Mouse (Mus musculus): ENCODE results near the gene Dhdds.
A peak's percentile ranks its signal among the peaks of the same experiment; 100 is the strongest.
"Not testable (repeated sequence)": the region's sequence is repeated elsewhere in the genome, so short reads cannot be mapped to it uniquely, and the experiment has no call there.

The Dhdds gene

DNA sequence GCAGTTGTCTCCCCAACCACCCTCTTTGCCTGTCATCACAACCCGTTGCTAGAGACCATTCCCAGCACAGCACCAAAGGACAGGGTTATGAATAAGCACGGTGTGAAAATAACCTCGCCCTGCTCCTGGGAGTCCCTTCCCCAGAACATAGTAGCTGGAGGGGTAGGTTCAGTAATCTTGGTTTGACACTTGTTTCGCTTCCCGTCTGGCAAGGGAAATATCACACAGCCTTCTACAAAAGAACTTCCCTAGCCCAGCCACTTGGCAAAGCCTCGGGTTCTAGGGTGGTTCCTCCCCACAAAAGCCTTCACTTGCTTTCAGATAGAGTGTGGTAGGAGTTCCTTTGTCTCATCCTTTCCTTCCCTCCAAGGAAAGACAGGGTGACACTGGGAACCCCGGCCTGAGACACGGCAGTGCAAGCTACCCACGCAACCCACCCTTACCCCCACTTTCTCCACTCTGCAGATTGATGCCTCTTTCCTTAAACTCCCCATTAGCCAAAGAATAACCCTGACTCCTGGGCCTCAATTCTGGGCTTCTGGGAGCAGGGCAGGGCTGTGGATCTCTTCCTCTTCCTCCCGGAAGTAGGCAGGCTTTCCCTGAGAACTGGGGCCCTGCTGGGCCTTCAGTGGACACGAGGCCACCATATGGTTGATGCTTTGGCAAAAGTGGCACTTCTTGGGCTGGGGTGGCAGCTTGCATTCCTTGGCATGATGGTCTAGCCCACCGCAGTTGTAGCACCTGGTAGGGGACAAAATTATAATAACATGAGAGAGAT lies 5.1 kb upstream of the Dhdds start:
- DNase-seq (ENCODE audit: low spot score) = no peak

- no peak for DNase-seq (ENCODE audit: low spot score)
These were observed 2.2 kb upstream of the Dhdds start for GRCm38 (mm10) chr4:134002903-134003302.

- DNase-seq (ENCODE audit: low spot score) = no peak
These were observed 1.5 kb upstream of the Dhdds start for GRCm38 (mm10) chr4:134002246-134002645.

- no peak for DNase-seq (ENCODE audit: low spot score)
These were observed 992 bp upstream of the Dhdds start for GRCm38 (mm10) chr4:134001710-134002109.

GRCm38 (mm10) chr4:133994697-133995096 lies 6.0 kb downstream of the Dhdds start:
- DNase-seq (ENCODE audit: low spot score) = no peak

DNA sequence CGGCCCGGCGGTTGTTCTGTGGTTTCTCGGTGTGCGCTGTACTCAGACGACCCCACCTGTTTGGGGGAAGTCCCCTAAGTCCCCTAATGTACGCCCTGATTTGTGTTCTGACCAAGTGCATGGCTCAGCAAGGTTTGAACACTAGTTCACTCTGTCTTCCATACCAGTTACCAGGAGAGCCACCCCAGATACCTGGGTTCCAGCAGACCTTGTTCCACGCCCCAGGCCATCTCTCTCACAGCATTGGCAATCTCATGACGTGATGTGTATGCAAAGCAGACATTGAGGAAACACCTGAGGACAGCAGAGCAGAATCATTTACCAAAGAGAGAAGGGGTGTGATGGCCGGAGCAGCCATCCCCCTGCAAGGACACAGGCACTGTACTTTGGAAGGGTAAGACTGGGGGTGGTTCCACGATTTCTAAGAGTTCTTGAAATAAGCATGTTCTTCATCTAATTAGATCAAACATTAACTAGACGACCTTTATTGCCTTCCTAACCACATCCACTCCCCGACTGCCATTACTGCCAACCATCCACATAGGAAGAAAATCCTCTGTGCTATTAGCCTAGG lies 9.5 kb downstream of the Dhdds start:
- no peak for DNase-seq (ENCODE audit: low spot score)

DNA sequence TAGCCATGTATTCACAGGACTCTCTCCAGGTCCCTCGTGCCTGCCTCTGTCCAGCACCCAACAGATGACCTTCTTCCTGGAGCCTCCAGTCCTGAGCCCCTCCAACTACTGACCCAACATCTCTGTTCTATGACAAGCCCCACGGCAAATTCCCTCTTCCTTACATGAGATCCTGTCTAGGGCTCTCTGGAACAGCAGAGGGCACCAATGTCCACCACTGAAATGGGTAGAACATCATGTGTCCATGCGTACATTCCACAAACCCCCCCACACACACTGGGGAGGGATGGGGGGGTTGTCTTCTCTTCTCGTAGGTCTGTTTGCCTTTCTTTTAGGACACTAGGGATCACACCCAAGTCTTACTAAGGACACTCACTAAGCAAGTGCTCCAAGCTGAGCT lies 10.7 kb downstream of the Dhdds start:
- DNase-seq (ENCODE audit: low spot score) = no peak

DNA sequence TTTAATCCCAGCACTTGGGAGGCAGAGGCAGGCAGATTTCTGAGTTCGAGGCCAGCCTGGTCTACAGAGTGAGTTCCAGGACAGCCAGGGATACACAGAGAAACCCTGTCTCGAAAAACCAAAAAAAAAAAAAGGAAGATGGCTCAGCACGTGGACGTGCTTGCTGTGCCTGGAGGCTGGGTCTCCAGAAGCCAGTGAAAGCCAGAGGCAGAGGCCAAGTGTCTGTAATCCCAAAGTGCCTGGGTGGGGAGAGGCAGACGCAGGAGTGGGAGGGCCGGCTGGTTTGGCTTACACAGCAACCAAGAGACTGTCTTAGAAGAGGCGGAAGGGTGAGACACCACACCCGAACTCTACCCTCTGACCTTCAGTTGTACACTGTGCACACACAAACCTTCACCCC lies 12.4 kb downstream of the Dhdds start:
- not testable (repeated sequence) for DNase-seq (ENCODE audit: low spot score)

DNA sequence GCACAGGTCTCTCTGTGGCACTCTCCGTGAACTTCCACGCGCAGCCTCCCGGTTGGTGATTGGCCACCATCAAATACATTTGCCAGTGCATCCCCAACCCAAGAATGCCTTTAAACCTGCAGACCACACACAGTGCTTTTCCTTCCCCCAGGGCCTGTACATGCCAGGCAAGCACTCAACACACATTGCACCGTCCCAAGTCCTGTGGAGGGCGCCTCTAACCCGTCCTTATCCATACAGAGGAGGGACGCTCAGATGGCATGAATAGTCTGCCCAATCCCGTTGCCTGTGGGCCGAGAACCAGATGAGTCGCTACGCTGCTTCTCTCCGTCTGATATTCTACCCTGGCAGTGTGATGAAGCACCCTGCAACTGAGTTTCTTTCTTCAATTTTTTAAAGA lies 17.8 kb downstream of the Dhdds start:
- no peak for DNase-seq (ENCODE audit: low spot score)

DNA sequence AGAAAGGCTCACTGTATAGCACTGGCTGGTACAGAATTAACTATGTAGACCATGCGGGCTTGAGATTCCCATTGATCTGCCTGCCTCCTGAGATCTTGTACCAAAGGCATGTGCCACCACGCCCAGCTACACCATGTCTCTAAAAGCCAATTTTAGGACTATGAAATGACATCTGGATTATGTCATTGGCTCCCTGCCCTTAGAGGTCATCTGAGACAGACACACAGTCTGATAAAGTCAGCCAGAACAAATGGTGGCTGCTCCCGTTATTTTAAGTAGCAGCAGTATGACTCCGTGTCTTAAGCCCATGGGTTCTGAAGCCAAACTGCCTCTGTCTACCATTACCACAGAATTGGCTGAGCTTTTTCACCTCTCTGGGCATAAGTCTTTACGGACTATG lies 20.2 kb downstream of the Dhdds start:
- DNase-seq (ENCODE audit: low spot score) = no peak

DNA sequence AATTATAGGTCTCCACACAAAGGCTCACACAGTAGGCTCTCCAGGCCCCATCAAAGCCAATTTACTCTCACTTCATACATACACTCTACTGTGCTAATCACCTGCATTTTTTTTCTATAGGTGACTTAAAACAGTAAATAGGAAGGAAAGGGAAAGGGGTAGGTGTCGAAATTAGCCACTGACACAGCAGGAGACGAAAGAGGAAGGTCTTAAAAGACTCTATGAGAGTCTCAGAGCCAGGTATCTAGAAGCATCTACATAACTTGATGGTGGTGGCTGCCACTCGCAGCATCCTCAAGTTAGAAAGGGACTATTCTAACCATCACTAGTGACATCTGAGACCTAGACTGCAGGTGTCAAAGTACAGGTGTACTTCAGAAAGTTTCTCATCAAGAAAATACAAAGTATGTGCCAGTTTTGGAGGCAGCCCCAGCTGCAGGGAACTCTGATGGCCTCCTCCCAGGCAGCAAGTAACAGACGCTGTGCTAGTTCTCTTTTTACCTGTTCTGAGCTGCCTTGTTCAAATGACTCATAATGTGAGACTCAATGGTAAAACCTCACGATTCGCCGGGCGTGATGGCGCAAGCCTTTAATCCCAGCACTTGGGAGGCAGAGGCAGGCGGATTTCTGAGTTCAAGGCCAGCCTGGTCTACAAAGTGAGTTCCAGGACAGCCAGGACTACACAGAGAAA lies 22.6 kb downstream of the Dhdds start:
- DNase-seq (ENCODE audit: low spot score) = no peak

DNA sequence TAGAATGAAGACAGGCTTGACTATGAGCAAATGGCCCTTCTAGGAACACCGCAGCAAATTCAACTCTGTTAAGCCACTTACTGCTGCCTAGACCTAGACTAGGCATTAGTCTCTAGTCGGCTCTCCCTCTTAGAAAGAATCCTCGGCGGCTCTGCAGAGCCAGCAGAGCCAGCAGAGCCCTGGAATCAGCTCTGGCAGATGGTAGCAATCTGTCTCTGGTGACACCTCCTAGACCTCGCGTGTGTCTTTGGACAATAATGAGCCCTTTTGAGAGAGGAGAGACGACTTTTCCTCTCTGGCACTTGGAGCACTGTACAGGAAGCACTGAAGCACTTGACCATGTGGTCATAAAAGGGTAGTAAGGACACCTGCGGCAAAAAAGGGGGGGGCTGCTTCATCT lies 29.0 kb downstream of the Dhdds start:
- no peak for DNase-seq (ENCODE audit: low spot score)

- DNase-seq (ENCODE audit: low spot score) = no peak
These were observed 29.8 kb downstream of the Dhdds start for GRCm38 (mm10) chr4:133970876-133971275.

GRCm38 (mm10) chr4:133970196-133970595 lies 30.5 kb downstream of the Dhdds start:
- no peak for DNase-seq (ENCODE audit: low spot score)

DNA sequence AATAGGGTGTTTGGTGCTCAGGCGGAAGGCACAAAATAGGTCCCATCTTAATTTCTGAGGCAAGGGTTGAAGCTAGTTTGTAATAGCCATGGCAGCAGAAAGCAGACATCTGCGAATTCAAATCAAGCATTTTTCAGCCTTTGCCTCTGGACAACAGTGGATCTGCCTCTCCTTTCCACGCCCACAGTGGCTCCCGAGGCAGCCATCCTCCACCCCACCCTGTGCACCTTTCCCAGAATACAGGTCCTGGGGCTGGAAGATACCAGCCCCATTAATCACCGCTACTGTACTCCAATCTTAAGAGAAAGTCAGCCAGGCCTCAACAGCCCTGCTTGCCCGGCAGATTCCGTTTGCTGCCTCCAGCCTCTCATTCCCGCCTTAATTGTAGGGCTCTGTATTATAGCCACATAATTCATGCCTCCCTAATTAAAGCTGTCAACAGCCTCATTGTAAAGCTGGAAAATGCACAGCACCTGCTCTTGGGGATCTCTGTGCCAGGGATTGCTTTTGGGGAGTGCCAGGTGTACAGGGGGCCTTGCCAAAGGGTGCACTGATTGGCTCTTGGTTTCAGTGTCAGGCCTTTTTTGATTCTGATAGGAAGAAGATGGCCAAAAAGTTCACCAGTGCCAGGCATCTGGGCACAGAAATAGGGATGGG lies 31.5 kb downstream of the Dhdds start:
- no peak for DNase-seq (ENCODE audit: low spot score)

GRCm38 (mm10) chr4:133968150-133968921 lies 32.4 kb downstream of the Dhdds start, which contains the start of gene Hmgn2:
Gene Hmgn2, minus strand, starts transcription at chr4:133968650.
- DNase-seq (ENCODE audit: low spot score) = peak; percentile 25

DNA sequence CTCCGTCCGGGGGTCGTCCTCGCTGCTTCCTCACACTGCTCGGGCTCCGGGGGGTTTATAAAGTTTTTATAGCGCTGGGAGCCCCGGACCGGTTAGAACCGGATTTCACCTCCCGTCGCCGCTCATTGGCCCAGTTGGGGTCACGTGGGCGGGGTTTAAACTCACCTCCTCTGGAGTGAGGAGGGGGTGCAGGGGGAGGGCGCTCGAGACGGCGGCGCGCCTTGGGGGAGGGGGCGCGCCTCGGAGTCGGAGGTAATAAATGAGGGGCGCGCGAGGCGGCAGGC lies 32.9 kb downstream of the Dhdds start:
- peak; percentile 77 for DNase-seq (ENCODE audit: low spot score)

DNA sequence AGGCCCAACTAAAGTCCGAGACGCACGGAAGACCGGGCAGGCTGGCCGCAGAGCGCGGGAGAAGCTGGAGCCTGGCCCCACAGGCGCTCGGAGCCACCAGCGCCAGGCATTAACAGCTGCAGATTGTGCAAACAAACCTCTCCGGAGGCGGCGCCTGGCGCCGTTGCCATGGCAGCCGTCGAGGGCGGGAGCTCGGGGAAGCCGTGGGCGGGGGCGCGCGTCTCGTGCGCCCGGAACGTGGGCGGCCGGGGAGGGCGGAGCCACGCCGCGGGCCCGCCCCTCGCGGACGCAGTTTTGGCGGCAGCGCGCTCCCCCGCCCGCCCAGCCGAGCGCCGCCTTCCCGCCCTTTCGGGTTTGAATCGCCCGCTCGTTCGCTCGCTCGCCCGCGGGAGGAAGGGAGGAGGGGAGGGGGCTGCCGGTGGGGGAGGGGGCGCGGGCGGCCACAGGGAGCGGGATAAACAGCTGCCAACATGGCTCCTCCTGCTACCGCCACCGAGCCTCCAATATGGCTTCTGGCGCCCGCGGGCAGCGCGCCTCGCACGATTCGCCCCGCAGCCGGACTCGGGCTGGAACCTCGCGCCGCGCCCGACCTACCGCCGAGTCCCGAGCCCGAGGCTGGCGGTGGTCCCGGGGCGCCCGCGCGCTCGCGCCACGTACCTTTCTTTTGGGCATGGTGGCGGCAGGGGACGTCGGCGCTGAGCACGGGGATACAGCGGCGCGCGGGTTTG lies 33.4 kb downstream of the Dhdds start:
- DNase-seq (ENCODE audit: low spot score) = peak; percentile 93

DNA sequence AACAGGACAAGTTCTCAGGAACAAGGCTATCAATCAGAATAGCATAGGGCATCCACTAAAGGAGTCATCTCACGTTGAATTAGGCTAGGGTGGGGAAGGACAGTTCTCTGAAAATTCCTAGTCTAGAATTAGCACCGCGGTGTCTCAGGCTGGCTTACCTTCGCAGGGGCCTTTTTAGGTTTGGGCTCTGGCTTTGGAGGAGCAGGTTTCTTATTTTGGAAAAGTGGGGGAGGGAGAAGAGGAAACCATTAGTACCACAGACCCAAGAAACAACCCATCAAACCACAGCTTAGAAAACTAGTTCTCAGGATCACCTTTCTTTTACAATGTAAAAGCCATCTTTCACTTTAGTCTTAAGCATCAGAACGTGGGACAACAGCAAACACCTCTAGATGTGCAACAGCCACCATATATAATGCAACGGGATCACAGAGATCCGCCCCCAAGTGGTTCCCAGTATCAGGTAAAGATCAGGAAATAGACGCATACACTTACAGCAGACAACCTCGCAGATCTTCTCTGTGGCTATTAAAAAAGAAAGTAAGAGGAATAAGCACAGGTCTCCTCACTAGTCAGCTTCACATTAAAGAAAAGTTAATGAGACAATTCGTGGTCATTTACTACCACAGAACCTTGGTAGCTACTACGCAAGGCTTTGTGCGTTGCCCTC lies 34.3 kb downstream of the Dhdds start:
- DNase-seq (ENCODE audit: low spot score) = no peak

DNA sequence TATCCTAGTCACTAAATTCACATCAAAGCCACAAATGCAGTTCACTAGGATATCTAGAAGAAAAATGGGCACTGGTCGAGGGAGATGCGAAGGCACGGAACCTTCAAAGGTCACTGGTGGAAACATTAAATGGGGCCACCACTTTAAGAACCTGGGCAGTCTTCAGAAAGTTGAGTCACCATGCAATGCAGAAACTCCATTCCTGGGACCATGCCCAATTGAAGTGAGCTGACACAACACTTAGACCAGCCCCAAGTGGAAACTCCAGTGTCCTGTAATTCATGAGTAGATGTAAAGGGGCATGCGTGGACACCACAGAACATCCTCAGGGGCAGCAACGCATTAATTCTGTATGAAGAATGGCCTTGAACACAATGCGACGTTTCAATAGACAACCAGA lies 38.2 kb downstream of the Dhdds start:
- no peak for DNase-seq (ENCODE audit: low spot score)

GRCm38 (mm10) chr4:133958884-133959283 lies 41.8 kb downstream of the Dhdds start:
- no peak for DNase-seq (ENCODE audit: low spot score)
